Mouse (Mus musculus): Measurements from ENCODE around the gene Gprc5c.

- TF ChIP-seq CTCF (IDR thresholded peaks at IDR 0.05; ENCODE audit: borderline replicate concordance, extremely low read depth, insufficient read depth, insufficient read length) (no peak), POLR2A (IDR thresholded peaks at IDR 0.05; ENCODE audit: borderline replicate concordance, extremely low read depth, insufficient read depth, insufficient read length, poor library complexity, severe bottlenecking) (no peak)
Measured at GRCm38 (mm10) chr11:114851269-114851607, 286 bp downstream of the Gprc5c start.
